25 mouse cellular contexts compared by ENCODE assay signal in genomic region chr6:61119590-61119989, GRCm38 (mm10).
"Had no signal": no experiment of that assay in that cellular context is flagged by ENCODE, and none has a peak within 500 bp of the region (broad histone marks: within the 10 kb centered on the region; RNA-seq: fewer than 3 reads in every experiment).

No protein-coding gene starts in this region.

- DNase-seq: gastrocnemius, adult 2 months; gastrocnemius, postnatal 10 days; gastrocnemius, postnatal 25 days; heart, adult 18-20 months; heart, postnatal 10 days; kidney, adult 11 months; kidney, adult 2 months; kidney, adult 9 months; kidney, postnatal 14 days; kidney, postnatal 36 days; layer of hippocampus, postnatal 36 days; left cerebral cortex, postnatal 4 days had no signal

- ATAC-seq: forebrain, embryonic 16.5 days; hindbrain, postnatal 0 days; intestine, embryonic 16.5 days; liver, embryonic 12.5 days had no signal

- H3K4me3 ChIP-seq: gastrocnemius, adult 2 months; heart, embryonic 10.5 days; heart, embryonic 12.5 days; hindbrain, embryonic 13.5 days; hindbrain, embryonic 15.5 days; kidney, embryonic 15.5 days; limb, embryonic 13.5 days; limb, embryonic 15.5 days; liver, embryonic 12.5 days had no signal

- H3K27ac ChIP-seq: gastrocnemius, adult 2 months; heart, embryonic 10.5 days; hindbrain, embryonic 13.5 days; hindbrain, embryonic 15.5 days; hindbrain, postnatal 0 days; kidney, embryonic 15.5 days; kidney, postnatal 0 days; limb, embryonic 13.5 days; limb, embryonic 15.5 days; liver, embryonic 12.5 days; liver, embryonic 14.5 days had no signal
